Mouse (Mus musculus): Measurements from ENCODE around the gene Cep57l1.

GRCm38 (mm10) chr10:41804711-41805110 lies 5.0 kb downstream of the Cep57l1 start:
- TF ChIP-seq CTCF (IDR thresholded peaks at IDR 0.05; ENCODE audit: low read depth) (no peak), EP300 (IDR thresholded peaks at IDR 0.05; ENCODE audit: low read depth) (no peak)
